Mouse (Mus musculus): ENCODE data around the gene Myrfl. TPM values are rescaled to one million over a fixed set of nuclear protein-coding genes. Genes with fewer than 3 reads are reported as not detected.

Myrfl gene
- polyA plus RNA-seq, 1 experiment from 2014 or later: 0.20 TPM

DNA sequence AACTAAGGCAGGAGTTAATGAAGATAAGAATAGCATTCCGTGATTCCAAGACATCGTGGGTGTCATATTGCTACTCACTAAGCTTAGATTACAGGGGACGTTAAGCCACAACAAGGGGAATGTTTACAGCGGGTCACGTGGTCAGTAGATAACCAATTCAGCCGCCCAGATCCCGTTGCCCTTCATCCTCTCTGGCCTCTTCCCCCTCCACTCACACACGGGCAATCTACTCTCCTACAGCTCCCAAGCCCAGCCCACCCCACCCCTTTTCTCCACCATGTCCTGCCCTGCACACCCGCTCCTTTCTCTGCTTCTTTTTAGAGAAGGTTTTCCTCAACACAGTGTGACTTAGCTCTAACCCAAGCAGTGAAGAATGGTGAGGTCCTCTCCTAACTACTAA, 87.3 kb downstream of the Myrfl start:
- no peak overlapping the region for H3K4me3 ChIP-seq
- H3K9me3 ChIP-seq: no peaks in the 10 kb centered on the region
- H3K4me1 ChIP-seq: no peaks in the 10 kb centered on the region
- no peak for ATAC-seq (ENCODE audit: extremely low read depth, insufficient number of reproducible peaks, low FRiP score, low TSS enrichment)
- no peaks in the 10 kb centered on the region for H3K36me3 ChIP-seq
- 45% methylated on average over 9 of the region's 9 CpGs for WGBS
- H3K9ac ChIP-seq: no peak overlapping the region
- no peak overlapping the region for H3K27ac ChIP-seq (replicated peaks)
- H3K27me3 ChIP-seq (replicated peaks): no peaks in the 10 kb centered on the region
- no peak overlapping the region for H3K4me2 ChIP-seq

DNA sequence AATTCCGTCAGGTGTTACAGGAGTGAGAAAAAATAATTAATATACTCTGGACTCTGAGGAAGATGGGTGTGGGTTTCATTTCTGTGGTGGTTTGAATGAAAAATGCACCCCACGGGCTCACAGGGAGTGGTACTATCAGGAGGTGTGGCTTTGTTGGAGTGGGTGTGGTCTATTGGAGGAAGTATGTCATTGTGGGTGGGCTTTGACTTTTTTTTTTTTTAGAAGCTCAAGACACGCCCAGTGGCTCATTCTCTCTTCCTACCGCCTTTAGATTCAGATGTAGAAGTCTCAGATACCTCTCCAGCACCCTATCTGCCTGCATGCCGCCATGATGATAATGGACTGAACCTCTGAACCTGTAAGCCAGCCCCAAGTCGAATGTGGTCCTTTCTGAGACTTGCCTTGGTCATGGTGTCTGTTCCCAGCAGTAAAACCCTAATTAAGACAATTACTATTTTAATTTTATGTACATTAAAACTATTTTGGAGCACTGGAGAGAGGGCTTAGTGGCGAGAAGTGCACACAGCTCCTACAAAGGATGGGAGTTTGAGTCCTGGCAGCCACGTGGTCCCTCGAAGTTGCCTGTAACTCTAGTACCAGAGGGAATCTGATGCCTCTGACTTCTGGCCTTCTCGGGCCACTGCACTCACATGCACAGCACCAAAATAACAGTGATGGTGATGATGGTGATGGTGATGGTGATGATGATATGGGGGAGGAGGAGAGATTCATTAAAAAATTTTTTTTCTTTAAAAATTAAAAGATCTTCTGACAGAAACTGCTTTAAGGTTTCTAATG, 88.0 kb downstream of the Myrfl start:
- no peaks in the 10 kb centered on the region for H3K9me3 ChIP-seq
- no peaks in the 10 kb centered on the region for H3K4me1 ChIP-seq
- no peak for ATAC-seq (ENCODE audit: extremely low read depth, insufficient number of reproducible peaks, low FRiP score, low TSS enrichment)
- no peaks in the 10 kb centered on the region for H3K27me3 ChIP-seq (replicated peaks)
- no peak overlapping the region for H3K9ac ChIP-seq
- WGBS: 84% methylated on average over 10 of the region's 10 CpGs
- H3K4me2 ChIP-seq: no peak overlapping the region
- H3K4me3 ChIP-seq: no peak overlapping the region
- no peak overlapping the region for H3K27ac ChIP-seq (replicated peaks)
- H3K36me3 ChIP-seq: no peaks in the 10 kb centered on the region

DNA sequence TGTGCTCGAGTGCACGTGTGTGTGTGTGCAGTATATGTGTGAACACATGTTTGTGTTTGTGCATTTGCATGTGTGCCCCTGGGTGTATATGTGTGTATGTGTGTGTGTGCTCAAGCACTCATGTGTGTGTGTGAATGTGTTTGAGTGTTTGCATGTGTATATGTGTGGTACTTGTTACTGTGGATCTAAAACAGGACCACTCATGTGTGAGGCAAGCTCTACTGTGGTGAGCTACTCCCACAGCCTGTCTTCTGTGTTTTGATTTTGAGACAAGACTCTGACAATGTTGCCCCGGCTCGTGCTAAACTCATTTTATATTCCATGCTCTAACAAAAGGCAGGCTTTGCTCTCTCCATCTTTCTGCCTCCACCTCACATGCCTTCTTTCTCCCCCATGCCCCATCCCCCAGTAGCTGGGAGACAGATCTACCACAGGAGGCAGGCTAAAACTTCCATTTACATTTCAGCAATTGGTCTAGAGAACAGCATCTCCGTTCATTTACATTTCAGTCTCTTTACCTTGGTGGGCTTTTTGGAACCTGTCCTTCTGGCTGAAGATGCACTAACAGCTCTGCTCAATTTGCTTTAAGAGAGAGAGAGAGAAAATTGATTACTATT, 94.4 kb downstream of the Myrfl start:
- Histone ChIP-seq H3K4me1 (peaks cover 12% of the 10 kb centered on the region), H3K27me3 (replicated peaks) (peaks cover 8% of the 10 kb centered on the region; the same call in 1 of the 2 replicates), H3K9me3 (no peaks in the 10 kb centered on the region), H3K36me3 (no peaks in the 10 kb centered on the region), H3K4me3 (no peak overlapping the region), H3K4me2 (no peak overlapping the region), H3K9ac (no peak overlapping the region), H3K27ac (replicated peaks) (no peak overlapping the region)
- WGBS: 49% methylated on average over 5 of the region's 5 CpGs
- ATAC-seq (ENCODE audit: extremely low read depth, insufficient number of reproducible peaks, low FRiP score, low TSS enrichment): no peak

DNA sequence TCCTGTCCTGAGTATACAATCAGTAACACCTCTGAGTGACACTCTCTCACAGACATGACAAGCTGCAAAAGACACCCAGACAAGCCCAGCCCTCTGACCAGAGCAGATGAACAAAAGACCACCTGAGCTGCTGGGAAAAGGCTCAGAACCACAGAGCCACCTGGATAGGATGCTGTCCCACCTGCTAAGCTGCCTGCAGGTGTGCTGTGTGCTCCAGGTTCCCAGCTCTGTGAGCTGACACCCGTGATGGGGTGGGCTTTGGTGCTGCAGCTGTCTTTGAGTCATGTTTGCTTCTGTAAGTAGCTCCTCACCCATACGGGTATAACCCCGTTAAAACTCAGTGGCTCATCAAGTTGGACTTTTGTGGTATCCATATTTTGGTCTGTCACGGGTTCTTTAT, 95.4 kb downstream of the Myrfl start:
- Histone ChIP-seq H3K4me3 (no peak overlapping the region), H3K27ac (replicated peaks) (no peak overlapping the region), H3K9me3 (no peaks in the 10 kb centered on the region), H3K36me3 (no peaks in the 10 kb centered on the region), H3K27me3 (replicated peaks) (peaks cover 8% of the 10 kb centered on the region; the same call in 1 of the 2 replicates), H3K4me1 (peaks cover 22% of the 10 kb centered on the region), H3K9ac (no peak overlapping the region), H3K4me2 (no peak overlapping the region)
- WGBS: 57% methylated on average over 4 of the region's 4 CpGs
- no peak for ATAC-seq (ENCODE audit: extremely low read depth, insufficient number of reproducible peaks, low FRiP score, low TSS enrichment)

DNA sequence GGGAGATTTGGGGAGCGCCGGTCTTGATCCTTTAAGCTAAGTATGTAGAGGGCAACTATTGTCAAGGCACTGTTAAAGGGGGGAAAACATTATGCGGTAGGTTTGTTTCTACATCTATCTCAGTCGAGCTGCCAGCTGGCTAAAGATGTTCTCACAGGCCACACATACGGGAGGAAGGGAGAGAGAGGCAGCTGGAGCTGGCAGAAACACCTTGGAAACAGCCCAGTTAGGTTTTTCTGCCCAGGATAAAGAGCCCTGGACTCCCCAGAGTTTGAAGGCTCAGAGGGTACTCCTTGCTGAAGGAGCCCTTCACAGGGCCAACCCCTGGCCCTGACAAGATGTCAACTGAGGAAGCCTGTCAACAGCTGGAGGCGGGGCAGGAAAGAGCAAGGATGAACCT, 100.7 kb downstream of the Myrfl start:
- no peak for ATAC-seq (ENCODE audit: extremely low read depth, insufficient number of reproducible peaks, low FRiP score, low TSS enrichment)
- no peak overlapping the region for H3K4me3 ChIP-seq
- 38% methylated on average over 6 of the region's 6 CpGs for WGBS
- peaks cover 28% of the 10 kb centered on the region for H3K4me1 ChIP-seq
- no peak overlapping the region for H3K27ac ChIP-seq (replicated peaks)
- H3K27me3 ChIP-seq (replicated peaks): peaks cover 10% of the 10 kb centered on the region; the same call in 1 of the 2 replicates
- no peak overlapping the region for H3K4me2 ChIP-seq
- no peak overlapping the region for H3K9ac ChIP-seq
- no peaks in the 10 kb centered on the region for H3K9me3 ChIP-seq
- no peaks in the 10 kb centered on the region for H3K36me3 ChIP-seq

DNA sequence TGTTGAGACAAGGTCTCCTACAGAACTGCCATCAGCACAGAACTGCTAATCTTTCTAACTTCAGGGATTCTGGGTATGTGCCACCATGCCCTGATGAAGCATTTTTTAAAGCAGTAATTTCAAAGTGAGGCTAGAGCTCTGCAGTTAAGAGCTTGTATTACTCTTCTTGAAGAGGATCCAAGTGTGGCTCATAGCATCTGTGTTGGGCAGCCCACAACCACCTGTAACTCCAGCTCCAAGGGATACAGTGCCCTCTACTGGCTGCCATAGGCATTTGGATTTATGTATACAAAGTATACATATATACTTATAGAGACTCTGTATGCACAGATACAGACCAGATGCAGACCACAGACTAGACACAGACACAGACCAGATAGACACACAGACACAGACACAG, 107.6 kb downstream of the Myrfl start:
- no peak overlapping the region for H3K27ac ChIP-seq (replicated peaks)
- no peaks in the 10 kb centered on the region for H3K9me3 ChIP-seq
- no peak overlapping the region for H3K4me2 ChIP-seq
- no peak overlapping the region for H3K9ac ChIP-seq
- H3K27me3 ChIP-seq (replicated peaks): peaks cover 14% of the 10 kb centered on the region; the same call in 1 of the 2 replicates
- peaks cover 4% of the 10 kb centered on the region for H3K4me1 ChIP-seq
- ATAC-seq (ENCODE audit: extremely low read depth, insufficient number of reproducible peaks, low FRiP score, low TSS enrichment): no peak
- H3K36me3 ChIP-seq: no peaks in the 10 kb centered on the region
- H3K4me3 ChIP-seq: no peak overlapping the region

DNA sequence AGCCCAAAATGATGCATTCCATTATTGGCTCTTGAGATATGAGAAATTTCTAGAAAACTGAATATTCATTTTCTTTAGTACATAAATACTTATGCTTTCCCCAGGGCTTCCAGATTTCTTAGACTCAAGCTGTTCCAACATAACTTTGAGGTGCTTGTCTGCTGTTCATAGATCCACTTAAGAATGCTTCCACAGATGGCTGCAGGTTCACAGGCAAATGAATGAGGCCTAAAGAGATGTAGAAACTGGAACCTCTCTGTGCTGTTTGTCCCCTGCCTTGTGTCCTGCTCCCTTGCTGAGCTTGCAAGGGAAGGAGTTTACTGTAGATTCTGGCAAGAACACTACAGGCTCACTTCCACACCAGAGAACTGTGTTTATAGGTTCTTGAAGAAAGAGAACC, 108.3 kb downstream of the Myrfl start:
- Histone ChIP-seq H3K9ac (no peak overlapping the region), H3K4me3 (no peak overlapping the region), H3K27me3 (replicated peaks) (peaks cover 14% of the 10 kb centered on the region; the same call in 1 of the 2 replicates), H3K4me2 (no peak overlapping the region), H3K4me1 (peaks cover 11% of the 10 kb centered on the region), H3K36me3 (no peaks in the 10 kb centered on the region), H3K9me3 (no peaks in the 10 kb centered on the region), H3K27ac (replicated peaks) (no peak overlapping the region)
- no peak for ATAC-seq (ENCODE audit: extremely low read depth, insufficient number of reproducible peaks, low FRiP score, low TSS enrichment)

DNA sequence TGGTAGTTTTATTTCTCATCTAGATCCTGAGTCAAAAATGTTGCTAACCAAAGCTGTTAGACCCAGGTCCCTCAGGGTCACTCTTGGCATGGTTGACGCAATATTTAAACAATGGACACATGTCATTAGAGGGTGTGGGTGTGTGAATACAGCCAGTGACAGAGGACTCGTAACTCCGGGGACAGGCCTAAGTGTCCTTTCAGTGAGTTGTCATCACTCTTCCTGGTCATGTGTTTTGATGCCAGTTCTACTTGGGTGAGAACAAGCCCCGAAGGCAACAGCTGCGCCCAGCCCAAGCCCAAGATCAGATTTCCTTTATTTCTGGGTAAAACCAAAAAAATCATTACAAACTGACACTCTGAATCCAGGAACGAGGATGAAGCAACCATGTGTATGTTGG, 112.6 kb downstream of the Myrfl start:
- no peak overlapping the region for H3K9ac ChIP-seq
- ATAC-seq (ENCODE audit: extremely low read depth, insufficient number of reproducible peaks, low FRiP score, low TSS enrichment): no peak; the same call in 1 of the 2 replicates
- H3K27ac ChIP-seq (replicated peaks): no peak overlapping the region
- H3K4me1 ChIP-seq: peaks cover 21% of the 10 kb centered on the region
- peaks cover 13% of the 10 kb centered on the region; the same call in 1 of the 2 replicates for H3K27me3 ChIP-seq (replicated peaks)
- H3K9me3 ChIP-seq: no peaks in the 10 kb centered on the region
- H3K4me3 ChIP-seq: no peak overlapping the region
- no peak overlapping the region for H3K4me2 ChIP-seq
- 52% methylated on average over 6 of the region's 6 CpGs for WGBS
- no peaks in the 10 kb centered on the region for H3K36me3 ChIP-seq

DNA sequence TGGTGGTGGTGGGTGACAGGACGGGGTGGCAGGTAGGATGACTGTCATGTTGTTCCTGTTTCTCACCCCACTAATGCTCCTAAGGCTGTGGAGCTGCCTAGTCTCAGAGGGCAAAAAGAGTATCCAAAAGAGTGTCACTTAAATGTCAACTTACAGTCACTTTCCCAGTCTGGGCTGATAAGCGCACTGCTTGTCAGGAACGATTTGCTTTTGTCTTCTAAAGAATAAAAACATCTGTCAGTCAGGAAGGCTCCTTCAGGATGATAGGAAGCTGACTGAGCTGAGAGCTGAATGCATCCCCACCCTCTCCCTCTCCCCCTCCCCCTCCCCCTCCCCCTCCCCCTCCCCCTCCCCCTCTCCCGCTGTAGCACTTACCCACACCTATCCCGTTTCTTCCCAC, 113.7 kb downstream of the Myrfl start:
- peaks cover 10% of the 10 kb centered on the region; the same call in 1 of the 2 replicates for H3K27me3 ChIP-seq (replicated peaks)
- H3K4me2 ChIP-seq: no peak overlapping the region
- no peak overlapping the region for H3K4me3 ChIP-seq
- no peaks in the 10 kb centered on the region for H3K9me3 ChIP-seq
- ATAC-seq (ENCODE audit: extremely low read depth, insufficient number of reproducible peaks, low FRiP score, low TSS enrichment): no peak
- H3K9ac ChIP-seq: no peak overlapping the region
- H3K36me3 ChIP-seq: no peaks in the 10 kb centered on the region
- peaks cover 23% of the 10 kb centered on the region for H3K4me1 ChIP-seq
- no peak overlapping the region for H3K27ac ChIP-seq (replicated peaks)
- 15% methylated on average over 3 of the region's 5 CpGs for WGBS

DNA sequence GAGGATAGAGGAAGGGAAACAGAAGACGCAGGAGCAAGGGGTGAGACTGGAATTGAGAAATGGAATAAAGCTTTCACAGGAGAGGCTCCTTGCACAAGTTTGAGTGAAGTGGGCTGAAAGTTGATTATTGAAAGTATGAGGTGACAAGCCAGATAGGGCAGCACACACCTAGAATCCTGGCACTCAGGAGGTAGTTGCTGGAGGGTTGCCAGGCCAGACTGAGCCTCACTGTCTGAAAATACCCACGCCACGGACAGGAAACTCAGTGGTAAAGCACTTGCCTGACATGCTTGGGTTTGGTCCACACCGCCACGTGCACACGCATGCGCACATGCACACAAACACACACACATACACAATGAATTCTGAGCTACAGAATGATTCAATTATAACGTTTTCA, 118.8 kb downstream of the Myrfl start:
- H3K4me3 ChIP-seq: no peak overlapping the region
- no peak for ATAC-seq (ENCODE audit: extremely low read depth, insufficient number of reproducible peaks, low FRiP score, low TSS enrichment)
- no peak overlapping the region for H3K9ac ChIP-seq
- H3K36me3 ChIP-seq: no peaks in the 10 kb centered on the region
- H3K4me1 ChIP-seq: peaks cover 11% of the 10 kb centered on the region
- peaks cover 3% of the 10 kb centered on the region; the same call in 1 of the 2 replicates for H3K9me3 ChIP-seq
- no peak overlapping the region for H3K4me2 ChIP-seq
- no peak overlapping the region for H3K27ac ChIP-seq (replicated peaks)
- peaks cover 19% of the 10 kb centered on the region for H3K27me3 ChIP-seq (replicated peaks)
- 83% methylated on average over 8 of the region's 8 CpGs for WGBS

DNA sequence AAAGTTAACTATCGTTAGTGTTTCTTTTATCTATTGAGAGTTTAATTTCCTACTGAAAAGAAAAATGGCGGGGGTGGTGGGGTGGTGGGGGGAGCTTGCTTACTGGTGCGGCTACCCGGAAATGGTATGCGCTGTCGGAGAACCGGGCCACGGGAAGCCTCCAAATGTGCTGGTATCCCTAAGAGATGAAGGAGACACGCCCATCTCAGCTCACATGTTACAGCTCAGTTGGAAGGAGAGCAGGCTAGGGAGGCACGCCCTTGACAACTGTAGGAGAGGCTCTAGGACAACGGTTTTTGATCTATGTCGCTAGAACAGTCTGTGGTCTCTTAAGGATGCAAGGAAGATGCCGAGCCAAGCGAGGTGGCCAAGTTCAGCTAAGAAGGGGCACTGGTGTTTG, 119.9 kb downstream of the Myrfl start:
- no peak overlapping the region for H3K4me2 ChIP-seq
- no peak overlapping the region for H3K4me3 ChIP-seq
- H3K9ac ChIP-seq: no peak overlapping the region
- no peak for ATAC-seq (ENCODE audit: extremely low read depth, insufficient number of reproducible peaks, low FRiP score, low TSS enrichment)
- WGBS: 84% methylated on average over 14 of the region's 14 CpGs
- no peaks in the 10 kb centered on the region for H3K36me3 ChIP-seq
- H3K4me1 ChIP-seq: peaks cover 15% of the 10 kb centered on the region
- peaks cover 17% of the 10 kb centered on the region for H3K27me3 ChIP-seq (replicated peaks)
- peaks cover 3% of the 10 kb centered on the region; the same call in 1 of the 2 replicates for H3K9me3 ChIP-seq
- H3K27ac ChIP-seq (replicated peaks): no peak overlapping the region
